Mouse (Mus musculus): Measurements from ENCODE around the gene Ap1g2.

The Ap1g2 gene

GRCm38 (mm10) chr14:55113975-55114645 is 7.7 kb upstream of the Ap1g2 start:
- peak; percentile 91 for DNase-seq (ENCODE audit: low read depth, low spot score)

DNA sequence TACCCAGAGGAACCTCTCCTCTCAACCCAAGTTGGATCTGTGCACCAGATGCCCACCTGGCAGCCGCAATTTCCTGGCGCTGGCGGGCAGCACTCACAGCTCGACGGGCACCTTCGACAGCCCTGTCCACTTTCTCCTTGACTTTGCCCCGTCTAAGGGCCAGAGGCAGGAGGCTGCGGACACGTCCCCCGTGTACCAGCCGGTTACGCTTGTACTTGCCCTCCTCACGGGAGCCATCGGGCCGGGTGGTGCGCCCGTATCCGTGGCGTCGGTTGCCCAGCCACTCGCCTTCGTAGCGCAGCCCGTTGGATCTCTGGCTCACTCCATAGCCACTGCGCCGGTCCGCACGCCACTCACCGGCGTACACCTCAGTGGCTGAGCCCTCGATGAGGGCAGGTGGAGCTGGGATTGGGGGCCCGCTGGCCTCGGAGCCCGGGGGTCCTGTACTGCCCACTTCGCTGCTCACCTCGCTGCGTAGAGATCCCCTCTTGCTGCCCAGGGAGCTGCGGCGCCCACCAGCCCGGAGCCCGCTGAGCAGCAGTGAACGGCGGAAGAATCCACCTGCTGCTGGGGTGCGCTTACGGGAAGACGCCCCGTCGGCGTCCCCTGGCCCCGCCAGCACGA is 7.1 kb upstream of the Ap1g2 start:
- peak; percentile 14 for DNase-seq (ENCODE audit: low read depth, low spot score)

GRCm38 (mm10) chr14:55111720-55112119 is 5.3 kb upstream of the Ap1g2 start:
- peak; percentile 92 for DNase-seq (ENCODE audit: low read depth, low spot score)

DNA sequence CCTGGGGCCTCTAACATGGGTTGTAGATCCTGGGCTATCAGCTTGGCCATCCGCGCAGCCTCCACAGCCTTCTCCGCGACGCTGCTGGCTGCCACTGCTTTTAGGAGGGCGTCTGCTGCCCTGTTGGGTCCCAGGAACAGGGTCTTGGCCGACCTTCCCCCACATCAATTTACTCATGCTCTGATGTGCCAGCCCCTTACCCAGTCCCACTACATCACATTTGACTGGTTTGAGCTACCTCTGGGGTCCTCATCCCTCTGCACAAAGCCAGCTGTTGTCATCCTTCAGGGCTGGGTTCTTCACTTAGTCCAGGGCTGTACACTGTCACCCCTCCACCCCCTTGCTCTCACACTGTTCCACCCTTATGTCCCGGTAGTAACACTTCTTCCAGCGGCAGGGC is 3.7 kb upstream of the Ap1g2 start:
- peak; percentile 20 for DNase-seq (ENCODE audit: low read depth, low spot score)

DNA sequence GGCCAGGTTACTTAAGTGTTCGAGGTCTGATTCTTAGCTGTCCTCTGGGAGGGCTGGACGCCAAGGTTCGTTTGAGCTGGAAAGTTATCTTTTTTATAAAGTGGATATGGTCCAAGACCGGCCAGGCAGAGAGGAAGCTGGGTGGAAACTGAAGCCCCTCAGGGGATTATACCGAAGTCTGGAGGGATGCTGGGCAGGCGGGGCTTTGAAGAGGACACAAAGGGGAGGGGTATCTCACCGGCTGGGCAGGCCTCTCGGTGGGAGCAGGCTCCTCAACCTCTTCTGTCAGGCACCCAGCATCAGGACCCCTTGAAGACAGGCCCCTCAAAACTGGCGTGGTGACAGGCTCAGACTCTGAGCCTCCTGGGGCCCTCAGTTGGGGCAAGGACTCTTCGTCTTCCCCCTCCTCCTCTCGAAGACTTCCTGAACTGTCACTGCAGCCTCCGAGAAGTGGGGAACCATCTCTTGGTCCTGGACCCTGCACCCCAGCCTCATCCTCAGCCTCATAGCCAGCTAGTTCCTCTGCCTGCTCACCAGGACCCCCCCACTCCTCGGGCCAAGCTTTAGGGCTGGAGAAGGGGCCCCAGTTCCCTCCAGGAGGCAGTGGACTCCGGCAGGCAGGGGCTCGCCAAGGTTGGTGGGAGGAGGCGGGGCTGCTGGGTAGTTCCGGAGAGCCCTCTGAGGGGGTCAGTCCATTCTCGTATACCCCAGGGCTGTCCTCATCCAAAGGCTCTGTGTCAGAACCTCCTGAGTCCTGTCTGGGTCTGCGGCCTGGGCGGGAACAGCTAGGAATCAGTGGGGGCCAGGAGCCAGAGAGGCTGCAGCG is 2.9 kb upstream of the Ap1g2 start:
- peak; percentile 16 for DNase-seq (ENCODE audit: low read depth, low spot score)

GRCm38 (mm10) chr14:55108202-55108870 is 1.9 kb upstream of the Ap1g2 start:
- DNase-seq (ENCODE audit: low read depth, low spot score): peak; percentile 99

- no peak for DNase-seq (ENCODE audit: low read depth, low spot score)
These were observed 597 bp upstream of the Ap1g2 start for GRCm38 (mm10) chr14:55106990-55107389.

DNA sequence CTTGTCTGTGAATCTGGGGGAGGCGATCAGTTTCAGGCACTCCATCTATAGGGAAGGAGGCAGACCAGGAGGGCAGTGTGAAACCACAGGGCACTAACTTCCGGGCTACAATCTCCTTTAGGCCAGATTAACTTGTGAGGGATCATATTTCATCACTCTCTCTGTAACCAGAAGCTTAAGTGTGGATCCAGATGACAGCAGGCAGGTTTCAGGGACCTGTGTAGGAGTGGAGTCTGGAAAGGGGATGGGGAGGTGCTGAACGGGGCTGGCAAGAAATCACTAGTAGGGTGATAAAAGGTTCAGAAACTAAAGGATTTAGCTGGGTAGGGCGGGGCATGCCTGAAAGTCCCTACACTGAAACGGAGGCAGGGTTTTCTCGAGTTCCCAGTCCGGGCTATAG is 1.0 kb downstream of the Ap1g2 start:
- DNase-seq (ENCODE audit: low read depth, low spot score): no peak

DNA sequence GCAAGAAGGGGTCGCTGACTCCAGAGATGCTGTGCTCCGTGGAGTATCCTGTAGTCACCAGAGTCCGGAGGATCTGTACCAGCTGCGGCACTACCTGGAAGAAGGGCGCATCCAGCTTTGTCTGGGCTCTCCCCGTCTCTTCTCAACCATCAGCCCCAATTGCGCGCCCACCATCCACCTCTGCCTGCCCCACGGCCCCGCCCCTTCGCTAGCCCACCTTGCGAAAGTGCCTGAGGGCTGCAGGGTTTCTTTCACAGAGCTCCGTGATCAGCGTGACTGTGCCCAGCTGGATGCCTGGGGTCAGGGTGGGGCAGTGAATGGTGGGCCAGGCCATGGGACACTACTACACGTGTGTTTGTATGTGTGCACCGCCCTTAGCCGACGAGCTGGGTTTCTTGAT is 2.0 kb downstream of the Ap1g2 start:
- DNase-seq (ENCODE audit: low read depth, low spot score): no peak

GRCm38 (mm10) chr14:55102253-55102785 is 4.1 kb downstream of the Ap1g2 start:
- no peak for DNase-seq (ENCODE audit: low read depth, low spot score)

GRCm38 (mm10) chr14:55101592-55101991 is 4.8 kb downstream of the Ap1g2 start:
- peak; percentile 87 for DNase-seq (ENCODE audit: low read depth, low spot score)

GRCm38 (mm10) chr14:55098067-55098466 is 8.3 kb downstream of the Ap1g2 start:
- DNase-seq (ENCODE audit: low read depth, low spot score): peak; percentile 68

DNA sequence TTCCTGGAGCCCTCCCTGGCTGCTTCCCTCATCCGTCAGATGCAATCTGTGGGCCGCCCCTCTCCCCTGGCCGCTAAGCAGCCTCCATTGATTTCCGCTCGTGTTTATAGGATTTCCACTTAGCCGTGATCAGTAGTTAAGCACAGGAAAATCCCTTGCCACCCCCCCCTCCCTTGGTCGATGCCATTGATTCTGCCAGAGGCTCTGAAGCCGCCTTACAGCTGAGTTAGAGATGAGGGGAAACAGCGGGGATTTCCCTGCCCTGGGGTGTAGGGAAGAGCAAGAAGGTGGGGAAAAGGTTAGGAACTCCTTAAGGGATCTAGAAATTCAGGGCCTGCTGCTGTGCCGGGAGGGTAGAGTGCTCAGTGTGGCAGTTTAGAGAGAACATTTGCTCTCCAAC is 8.7 kb downstream of the Ap1g2 start:
- no peak for DNase-seq (ENCODE audit: low read depth, low spot score)

- DNase-seq (ENCODE audit: low read depth, low spot score): no peak
These were observed 9.8 kb downstream of the Ap1g2 start for GRCm38 (mm10) chr14:55096573-55097087.

GRCm38 (mm10) chr14:55095671-55096070 is 10.7 kb downstream of the Ap1g2 start:
- DNase-seq (ENCODE audit: low read depth, low spot score): no peak

DNA sequence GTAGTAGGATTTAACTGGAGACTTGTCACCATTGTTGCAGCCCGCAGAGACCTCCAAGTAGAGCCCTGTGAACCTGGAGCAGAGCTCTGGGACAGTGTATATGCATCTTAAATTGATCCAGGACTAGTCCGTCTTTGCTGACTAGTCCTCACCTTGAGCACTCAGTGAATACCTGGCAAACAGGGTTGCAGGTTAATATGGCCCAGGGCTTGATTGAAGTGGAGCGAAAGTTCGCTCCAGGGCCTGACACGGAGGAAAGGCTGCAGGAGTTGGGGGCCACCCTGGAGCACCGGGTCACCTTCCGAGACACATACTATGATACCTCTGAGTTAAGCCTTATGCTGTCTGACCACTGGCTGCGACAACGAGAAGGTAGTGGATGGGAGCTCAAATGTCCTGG is 11.1 kb downstream of the Ap1g2 start:
- DNase-seq (ENCODE audit: low read depth, low spot score): no peak

- peak; percentile 89 for DNase-seq (ENCODE audit: low read depth, low spot score)
These were observed 11.6 kb downstream of the Ap1g2 start, which contains the start of gene Thtpa for GRCm38 (mm10) chr14:55094704-55095231. Gene Thtpa, plus strand, starts transcription at chr14:55094784.

- DNase-seq (ENCODE audit: low read depth, low spot score): no peak
These were observed 12.5 kb downstream of the Ap1g2 start for GRCm38 (mm10) chr14:55093927-55094326.

GRCm38 (mm10) chr14:55092011-55092577 is 14.3 kb downstream of the Ap1g2 start, which contains the start of gene Zfhx2:
Gene Zfhx2, minus strand, starts transcription at chr14:55092324.
- DNase-seq (ENCODE audit: low read depth, low spot score): peak; percentile 97

DNA sequence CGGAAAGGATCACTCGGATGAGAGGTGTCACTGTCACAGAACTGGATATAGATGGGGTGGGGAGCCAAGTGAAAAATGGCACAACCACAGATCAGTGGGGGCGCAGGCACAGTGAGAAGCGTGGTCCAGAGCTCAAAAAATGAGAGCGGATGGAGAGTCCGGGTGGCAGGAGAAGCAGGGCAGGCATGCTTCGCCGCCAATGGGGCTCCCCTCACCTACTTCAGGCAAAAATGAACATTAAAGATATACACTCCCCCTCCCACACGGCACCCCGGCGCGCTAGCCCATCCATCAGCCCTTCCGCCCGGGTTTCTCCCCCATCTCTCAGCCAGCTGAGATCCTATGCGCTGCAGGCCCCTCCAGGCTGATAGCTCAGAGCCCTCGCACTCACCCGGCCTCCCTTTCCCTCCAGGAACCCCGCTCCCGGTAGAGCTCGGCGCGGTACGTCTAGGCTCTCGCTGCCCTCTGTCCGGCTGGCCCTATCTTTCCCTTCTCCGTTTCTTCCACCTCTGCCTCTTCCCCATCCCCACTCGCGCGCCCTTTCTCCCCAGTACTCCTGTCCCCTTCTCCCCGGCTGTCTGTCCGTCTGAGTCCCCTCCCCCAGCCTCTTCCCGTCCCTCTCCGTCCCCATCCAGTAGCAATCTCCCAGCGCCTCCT is 15.1 kb downstream of the Ap1g2 start:
- peak; percentile 57 for DNase-seq (ENCODE audit: low read depth, low spot score)

Measured in brain, adult 2 months (tissue).